Mouse (Mus musculus): ENCODE results near the gene Pdcd1lg2. TPM values are rescaled to one million over a fixed set of nuclear protein-coding genes. Genes with fewer than 3 reads are reported as not detected.

Gene Pdcd1lg2
- total RNA-seq (2021) = not detected
- long read RNA-seq, experiment 1 = 0 reads
- long read RNA-seq, experiment 2 = 0 reads

GRCm38 (mm10) chr19:29410619-29411018 lies at the start of gene Pdcd1lg2:
Pdcd1lg2 (plus strand) TSS chr19:29410919.
- DNase-seq = no peak

GRCm38 (mm10) chr19:29361468-29362130 lies 49.1 kb upstream of the Pdcd1lg2 start:
- intact Hi-C loops (cut with DNase I; ENCODE audit: low total_unique reads) = loop anchor here (5.0 to 10.0 kb wide), 2 partner anchors 141 to 203 kb away; no protein-coding TSS in a partner anchor

More at GRCm38 (mm10) chr19:29410619-29411018, at the start of gene Pdcd1lg2:
- intact Hi-C loops (cut with DNase I; ENCODE audit: low total_unique reads) = no loop called here

GRCm38 (mm10) chr19:29362173-29362930 lies 48.4 kb upstream of the Pdcd1lg2 start:
- intact Hi-C loops (cut with DNase I; ENCODE audit: low total_unique reads) = loop anchor here (5.0 to 10.0 kb wide), 2 partner anchors 140 to 202 kb away; no protein-coding TSS in a partner anchor
- no peak for DNase-seq

More at GRCm38 (mm10) chr19:29361468-29362130, 49.1 kb upstream of the Pdcd1lg2 start:
- peak; percentile 92 for DNase-seq

- no peak for DNase-seq
- intact Hi-C loops (cut with DNase I; ENCODE audit: low total_unique reads) = loop anchor here (5.0 to 10.0 kb wide), 2 partner anchors 139 to 201 kb away; no protein-coding TSS in a partner anchor
These were observed 47.2 kb upstream of the Pdcd1lg2 start for GRCm38 (mm10) chr19:29363557-29363956.

- intact Hi-C loops (cut with DNase I; ENCODE audit: low total_unique reads) = loop anchor here (5.0 to 10.0 kb wide), 2 partner anchors 138 to 201 kb away; no protein-coding TSS in a partner anchor
- DNase-seq = no peak
These were observed 46.6 kb upstream of the Pdcd1lg2 start for GRCm38 (mm10) chr19:29364076-29364475.

- intact Hi-C loops (cut with DNase I; ENCODE audit: low total_unique reads) = loop anchor here (10.0 kb wide), 1 partner anchor 200 kb away; no protein-coding TSS in a partner anchor
- DNase-seq = no peak
These were observed 45.6 kb upstream of the Pdcd1lg2 start for GRCm38 (mm10) chr19:29365105-29365504.

- intact Hi-C loops (cut with DNase I; ENCODE audit: low total_unique reads) = loop anchor here (10.0 kb wide), 1 partner anchor 198 kb away; no protein-coding TSS in a partner anchor
- no peak for DNase-seq
These were observed 44.3 kb upstream of the Pdcd1lg2 start for GRCm38 (mm10) chr19:29366226-29366968.

GRCm38 (mm10) chr19:29366969-29367622 lies 43.6 kb upstream of the Pdcd1lg2 start, which contains the start of the genes Plgrkt and Cd274:
Plgrkt (minus strand) TSS chr19:29367390.
Cd274 (plus strand) TSS chr19:29367455.
- peak; percentile 79 for DNase-seq
- intact Hi-C loops (cut with DNase I; ENCODE audit: low total_unique reads) = loop anchor here (10.0 kb wide), 1 partner anchor 198 kb away; no protein-coding TSS in a partner anchor

- intact Hi-C loops (cut with DNase I; ENCODE audit: low total_unique reads) = loop anchor here (10.0 kb wide), 1 partner anchor 197 kb away; no protein-coding TSS in a partner anchor
- DNase-seq = no peak
These were observed 42.7 kb upstream of the Pdcd1lg2 start for GRCm38 (mm10) chr19:29368041-29368440.

- intact Hi-C loops (cut with DNase I; ENCODE audit: low total_unique reads) = loop anchor here (10.0 kb wide), 1 partner anchor 196 kb away; no protein-coding TSS in a partner anchor
- DNase-seq = no peak
These were observed 41.9 kb upstream of the Pdcd1lg2 start for GRCm38 (mm10) chr19:29368671-29369309.

GRCm38 (mm10) chr19:29370112-29370511 lies 40.6 kb upstream of the Pdcd1lg2 start:
- intact Hi-C loops (cut with DNase I; ENCODE audit: low total_unique reads) = no loop called here
- no peak for DNase-seq

- DNase-seq = no peak
- intact Hi-C loops (cut with DNase I; ENCODE audit: low total_unique reads) = no loop called here
These were observed 40.0 kb upstream of the Pdcd1lg2 start for GRCm38 (mm10) chr19:29370545-29371283.

GRCm38 (mm10) chr19:29371284-29372081 lies 39.2 kb upstream of the Pdcd1lg2 start:
- intact Hi-C loops (cut with DNase I; ENCODE audit: low total_unique reads) = no loop called here

GRCm38 (mm10) chr19:29372138-29372537 lies 38.6 kb upstream of the Pdcd1lg2 start:
- intact Hi-C loops (cut with DNase I; ENCODE audit: low total_unique reads) = no loop called here
- DNase-seq = no peak

More at GRCm38 (mm10) chr19:29371284-29372081, 39.2 kb upstream of the Pdcd1lg2 start:
- no peak for DNase-seq

GRCm38 (mm10) chr19:29372621-29373020 lies 38.1 kb upstream of the Pdcd1lg2 start:
- DNase-seq = no peak
- intact Hi-C loops (cut with DNase I; ENCODE audit: low total_unique reads) = no loop called here

- intact Hi-C loops (cut with DNase I; ENCODE audit: low total_unique reads) = no loop called here
- no peak for DNase-seq
These were observed 37.3 kb upstream of the Pdcd1lg2 start for GRCm38 (mm10) chr19:29373438-29373837.

- intact Hi-C loops (cut with DNase I; ENCODE audit: low total_unique reads) = no loop called here
- no peak for DNase-seq
These were observed 35.8 kb upstream of the Pdcd1lg2 start for GRCm38 (mm10) chr19:29374947-29375346.
